Mouse (Mus musculus) CD4-positive, CD25-positive, alpha-beta regulatory T cell, adult 4 months (primary cell): ENCODE data around the gene Cdk12. TPM values are rescaled to one million over a fixed set of nuclear protein-coding genes. Genes with fewer than 3 reads are reported as not detected.

Source experiments
- ATAC-seq: one replicate; pipeline ENCODE4 v1.8.0; 2017
- polyA plus RNA-seq, 2 experiments: library from polyadenylated mRNA; unstranded; fragments of 100-300 nt; shearing (Covaris generic); gene quantifications; one replicate each; pipeline ENCODE4 v1.2.1; 2017

Gene Cdk12
- polyA plus RNA-seq, 2 experiments from 2014 or later: 26.3 to 28.7 TPM

GRCm38 (mm10) chr11:98260706-98261479, 58.0 kb downstream of the Cdk12 start:
- ATAC-seq: no peak

DNA sequence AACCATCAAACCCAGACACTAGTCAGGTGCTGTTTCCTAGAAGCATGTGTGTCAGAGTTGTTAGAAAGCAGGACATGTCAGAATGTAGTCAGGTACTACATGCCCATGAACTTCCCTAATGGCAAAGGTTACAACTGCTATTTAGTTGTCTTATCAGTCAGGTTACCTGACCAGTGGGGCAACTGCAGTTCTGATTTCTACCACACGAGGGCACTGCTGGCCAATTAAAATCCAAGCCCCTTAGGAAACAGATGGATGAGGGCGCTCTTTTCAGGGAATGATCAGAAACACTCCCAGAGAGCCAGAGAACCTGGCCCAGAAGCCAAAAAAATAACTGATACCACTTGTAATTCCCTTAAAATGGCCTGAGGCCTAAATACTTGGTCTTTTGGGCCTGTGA, 62.2 kb downstream of the Cdk12 start:
- ATAC-seq: no peak

DNA sequence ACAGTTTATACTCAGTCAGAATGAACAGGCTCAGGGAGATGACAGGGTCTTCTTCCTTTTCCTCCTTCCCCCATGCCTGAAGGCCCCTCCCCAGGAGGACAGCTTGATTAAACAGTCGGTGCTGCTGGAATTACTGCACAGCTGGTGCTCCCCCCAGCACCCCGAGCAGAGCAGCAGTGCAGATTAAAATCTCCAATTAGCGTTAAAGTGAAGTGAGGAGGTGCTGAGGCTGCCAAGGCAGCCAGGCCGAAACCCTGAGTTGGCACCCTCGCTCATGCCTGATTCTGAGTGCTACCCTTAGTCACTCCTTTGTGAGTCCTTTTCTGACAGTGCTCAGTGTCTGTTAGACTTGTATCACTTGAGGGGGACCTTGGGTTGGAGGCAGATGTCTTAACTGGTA, 63.0 kb downstream of the Cdk12 start:
- no peak for ATAC-seq

DNA sequence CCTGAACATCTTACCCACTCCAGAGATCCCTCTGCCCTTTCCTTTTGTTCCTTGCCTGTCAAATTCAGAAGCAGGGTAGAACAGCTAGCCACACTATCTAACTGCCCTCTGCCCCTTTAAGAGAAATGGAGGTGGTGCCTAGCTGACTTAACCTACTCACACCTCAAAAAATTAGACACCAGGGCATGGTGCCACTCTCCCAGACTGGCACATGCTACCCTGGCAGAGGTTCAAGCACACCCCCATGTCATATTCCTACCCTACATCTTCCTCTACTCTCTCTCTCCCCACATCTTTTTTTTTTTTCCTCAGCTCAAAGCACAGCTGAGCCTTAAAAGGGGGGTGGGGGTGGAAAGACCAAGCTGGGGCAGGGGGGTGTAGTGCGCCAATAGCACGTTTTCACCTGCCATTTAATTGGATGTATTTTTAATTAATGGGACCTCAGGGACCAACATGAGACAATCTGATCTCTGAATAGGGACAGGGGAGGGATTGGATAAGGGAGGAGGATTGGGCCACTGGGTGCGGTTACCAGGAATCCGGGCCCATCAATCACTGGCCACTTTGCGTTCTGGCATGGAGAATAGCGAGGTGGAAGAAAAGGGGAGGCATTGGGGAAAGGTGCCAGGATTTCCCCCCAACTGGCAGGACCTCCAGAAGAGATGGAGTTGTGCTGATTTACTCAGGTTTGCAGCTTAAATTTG, 64.0 kb downstream of the Cdk12 start:
- no peak for ATAC-seq

- ATAC-seq: no peak
Measured at GRCm38 (mm10) chr11:98270066-98270465, 67.2 kb downstream of the Cdk12 start.

- no peak for ATAC-seq
Measured at GRCm38 (mm10) chr11:98270466-98270865, 67.6 kb downstream of the Cdk12 start.

DNA sequence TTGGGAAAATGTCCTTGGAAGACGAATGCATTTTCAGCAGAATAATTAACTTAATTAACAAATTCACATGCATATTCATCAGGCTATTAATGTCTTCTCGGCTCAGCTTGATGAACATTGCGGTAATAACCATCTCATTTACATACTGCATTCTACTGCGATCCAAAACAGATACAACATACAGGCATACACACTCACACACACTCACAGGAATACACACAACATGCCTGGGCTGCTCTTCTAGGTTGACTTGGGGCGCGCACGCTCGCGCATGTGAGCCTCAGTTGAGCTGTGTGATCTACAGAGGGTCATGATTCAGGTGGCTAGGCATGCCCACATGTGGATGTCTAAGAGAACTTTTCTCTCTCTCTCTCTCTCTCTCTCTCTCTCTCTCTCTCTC, 80.9 kb downstream of the Cdk12 start:
- ATAC-seq: no peak

DNA sequence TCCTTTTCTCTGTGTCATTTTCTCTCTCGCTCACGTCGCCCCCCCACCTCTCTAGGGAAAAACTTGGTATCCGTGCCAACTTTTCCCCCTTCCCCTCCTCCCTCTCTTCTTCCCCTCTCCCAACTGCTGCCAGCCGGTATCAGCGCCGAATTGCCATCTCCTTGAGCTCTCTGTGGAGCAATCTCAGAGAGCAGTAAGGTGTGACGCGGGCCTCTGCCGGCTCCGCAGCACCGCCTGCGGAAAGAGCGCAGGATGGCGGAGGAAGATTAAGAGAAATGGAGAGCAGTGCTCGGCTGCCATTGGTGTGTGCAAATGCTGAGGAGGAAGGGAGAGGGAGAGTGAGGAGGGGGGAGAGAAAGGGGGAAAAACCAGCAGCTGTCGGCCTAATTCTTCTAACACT, 81.4 kb downstream of the Cdk12 start:
- ATAC-seq: no peak

DNA sequence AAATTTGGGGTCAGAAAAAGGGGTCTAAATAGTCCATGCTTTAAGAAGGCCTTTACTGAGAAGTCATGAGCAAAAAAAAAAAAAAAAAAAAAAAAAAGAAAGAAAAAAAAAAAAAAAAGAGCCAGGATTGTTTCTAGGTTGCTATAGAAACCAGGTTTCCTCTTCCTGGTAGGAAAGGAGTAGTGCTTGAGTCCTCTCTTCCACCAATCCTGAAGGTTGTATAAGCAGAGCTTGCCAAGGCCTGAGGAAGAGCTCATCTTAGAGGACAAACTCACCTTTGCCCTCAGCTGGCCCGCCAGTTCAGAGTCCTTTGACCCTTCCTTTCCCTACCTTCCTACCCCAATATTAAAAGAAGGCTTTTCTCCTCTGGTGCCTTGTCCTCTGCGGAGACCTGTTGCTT, 82.5 kb downstream of the Cdk12 start:
- no peak for ATAC-seq

- no peak for ATAC-seq
Measured at GRCm38 (mm10) chr11:98287531-98287930, 84.7 kb downstream of the Cdk12 start.

DNA sequence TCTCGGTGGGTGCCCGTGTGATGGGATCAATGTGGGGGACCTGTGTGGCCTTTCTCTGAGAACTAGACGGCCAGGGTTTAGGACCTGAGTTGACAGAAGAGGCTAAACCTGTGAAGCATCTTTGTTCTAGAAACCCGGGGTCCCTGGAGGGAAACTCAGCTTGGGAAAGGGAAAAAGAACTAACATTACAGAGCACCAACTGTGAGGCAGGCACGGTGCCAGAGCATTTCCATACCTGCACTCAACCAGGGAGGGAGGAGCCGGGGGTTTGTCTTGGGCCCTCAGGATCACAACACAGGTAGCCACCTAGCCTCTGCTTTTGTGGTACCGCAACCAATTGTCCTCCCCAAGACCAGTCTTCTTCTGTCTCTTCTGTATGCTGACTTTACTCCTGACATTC, 85.1 kb downstream of the Cdk12 start:
- ATAC-seq: no peak

DNA sequence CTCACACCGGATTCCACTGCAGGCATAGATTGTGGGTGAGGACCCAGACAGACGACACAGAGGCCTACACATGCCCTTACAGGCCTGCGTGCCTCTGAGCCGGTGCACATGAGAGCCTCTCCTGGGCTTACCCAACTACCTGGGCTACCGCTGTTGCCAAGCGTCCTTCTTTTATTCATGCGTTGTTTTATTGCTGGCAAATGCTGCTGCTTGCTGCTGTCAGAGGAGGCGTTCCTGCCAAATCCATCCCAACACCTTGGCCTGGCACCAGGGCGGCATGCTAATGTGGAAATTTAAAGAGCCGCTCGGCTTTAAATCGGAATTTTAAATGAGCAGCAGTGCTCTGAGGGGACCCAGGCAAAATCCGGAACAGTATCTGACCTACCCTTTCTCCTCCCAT, 87.0 kb downstream of the Cdk12 start:
- ATAC-seq: no peak

DNA sequence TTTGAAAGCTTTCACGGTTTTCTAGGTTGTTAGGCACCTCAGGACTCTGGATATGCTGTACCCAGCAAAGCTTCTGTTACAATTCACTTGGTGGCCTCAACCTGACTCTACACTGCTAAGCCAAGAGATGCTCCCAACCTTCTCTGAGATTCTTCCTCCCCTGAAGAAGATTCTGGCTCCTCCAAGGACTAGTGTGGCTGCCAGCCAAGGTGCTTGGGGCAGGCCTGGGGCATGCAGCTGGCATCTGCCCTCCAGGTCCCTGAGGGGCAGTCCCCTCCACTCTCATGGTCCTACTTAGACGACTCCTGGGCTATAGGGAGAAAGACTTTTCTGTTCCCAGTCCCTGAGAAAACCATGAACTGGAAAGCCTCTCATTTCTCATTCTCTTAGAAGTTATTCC, 88.0 kb downstream of the Cdk12 start:
- ATAC-seq: no peak

DNA sequence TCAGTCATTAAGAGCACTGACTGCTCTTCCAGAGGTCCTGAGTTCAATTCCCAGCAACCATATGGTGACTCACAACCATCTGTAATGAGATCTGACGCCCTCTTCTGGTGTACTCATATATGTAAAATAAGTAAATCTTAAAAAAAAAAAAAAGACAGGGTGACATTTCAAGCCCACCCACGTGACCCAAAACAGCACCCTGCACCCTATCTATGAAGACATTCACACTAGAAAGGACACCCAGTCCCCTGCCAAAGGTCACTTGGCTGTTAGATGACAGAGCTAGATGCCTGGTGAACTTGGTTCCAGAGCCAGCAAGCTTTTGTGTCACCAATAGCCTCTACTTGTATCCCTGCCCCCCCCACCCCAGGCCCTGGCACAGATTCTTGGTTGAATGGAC, 90.2 kb downstream of the Cdk12 start:
- no peak for ATAC-seq

DNA sequence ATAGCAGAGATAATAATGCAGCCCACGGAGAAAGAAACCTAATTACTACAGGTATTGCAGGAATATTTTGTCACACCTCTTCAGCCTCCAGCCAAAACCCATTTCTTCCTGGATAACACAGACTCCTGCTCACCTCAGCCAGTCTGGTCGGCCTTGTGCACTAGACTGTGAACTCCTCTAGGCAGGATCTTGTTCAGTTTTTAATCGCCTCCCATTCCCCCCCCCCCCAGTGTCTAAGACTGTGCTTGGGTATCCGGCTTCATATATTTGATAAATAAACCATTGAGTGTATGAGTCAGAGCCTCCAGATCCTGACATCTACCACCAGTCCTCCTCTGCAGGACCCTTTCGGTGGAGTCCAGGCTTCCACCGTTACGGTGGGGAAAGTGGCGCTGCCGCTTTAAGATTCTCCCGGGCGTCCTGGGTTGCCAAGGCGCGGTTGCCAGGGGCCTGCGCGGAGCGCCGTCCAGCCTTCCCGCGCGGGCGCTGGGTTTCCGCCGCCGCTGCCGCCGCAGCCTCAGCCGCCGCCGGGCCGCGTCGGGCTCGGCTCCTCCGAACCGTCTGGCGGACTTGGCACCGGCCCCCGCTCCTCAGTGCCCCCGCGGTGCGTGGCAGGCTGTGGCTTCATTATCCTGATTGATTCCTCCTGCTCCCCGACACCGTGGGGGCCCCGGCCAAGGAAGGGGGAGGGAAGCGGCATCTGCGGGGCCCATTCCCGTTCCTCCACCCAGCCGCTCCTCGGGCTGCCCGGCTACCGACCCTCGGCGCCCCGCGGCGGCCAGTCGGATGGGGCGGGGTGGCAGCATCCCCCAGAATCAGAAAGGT, 91.5 kb downstream of the Cdk12 start:
- ATAC-seq: peak; percentile 62

DNA sequence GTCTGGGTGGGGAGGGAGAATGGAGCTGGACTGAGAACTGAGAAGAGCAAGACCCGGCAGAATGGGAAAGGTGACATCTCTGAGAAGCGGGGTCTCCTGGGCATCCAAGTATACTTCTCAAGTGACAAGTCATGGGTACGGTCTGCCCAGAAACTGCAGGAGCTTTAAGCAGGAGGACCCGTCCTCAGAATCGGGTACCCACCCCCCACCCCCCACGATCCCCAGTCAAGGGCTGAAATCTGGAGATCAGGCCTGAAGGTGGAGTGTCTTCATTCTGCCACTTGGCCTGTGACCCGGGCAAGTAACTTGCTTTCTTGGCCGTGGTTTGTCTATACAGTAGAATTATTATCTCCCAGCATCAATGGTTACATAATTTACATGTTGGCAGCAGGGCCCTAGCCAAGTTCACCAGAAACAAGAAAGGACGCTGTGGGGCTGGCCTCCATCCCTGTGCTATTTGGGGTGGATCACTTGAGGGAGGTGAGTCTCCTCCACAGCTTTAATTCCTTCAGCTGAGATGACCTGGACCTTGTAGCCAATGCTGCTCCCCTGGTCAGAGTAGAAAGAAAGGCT, 92.2 kb downstream of the Cdk12 start:
- ATAC-seq: no peak

GRCm38 (mm10) chr11:98296277-98296676, 93.4 kb downstream of the Cdk12 start:
- ATAC-seq: no peak

DNA sequence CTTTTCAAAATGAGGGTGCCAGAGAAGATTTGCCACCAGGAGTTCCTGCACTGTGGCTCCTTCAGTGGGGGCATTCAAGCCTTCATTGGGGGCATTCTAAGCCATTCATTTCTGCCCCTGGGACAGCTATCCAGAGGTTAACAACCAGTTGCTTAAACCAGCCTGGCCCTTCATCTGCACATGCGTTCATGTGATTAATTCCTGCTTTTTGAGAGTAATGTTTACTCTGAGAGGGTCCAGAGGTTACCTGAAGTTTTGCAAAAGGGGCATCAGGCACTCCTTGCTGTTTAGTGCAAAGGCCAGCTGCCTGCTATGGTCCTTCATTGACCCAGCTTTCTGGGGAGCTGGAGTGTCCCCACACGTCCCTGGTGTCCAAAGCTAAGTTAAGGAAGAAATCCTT, 94.1 kb downstream of the Cdk12 start:
- ATAC-seq: no peak

GRCm38 (mm10) chr11:98297778-98298177, 94.9 kb downstream of the Cdk12 start:
- no peak for ATAC-seq

DNA sequence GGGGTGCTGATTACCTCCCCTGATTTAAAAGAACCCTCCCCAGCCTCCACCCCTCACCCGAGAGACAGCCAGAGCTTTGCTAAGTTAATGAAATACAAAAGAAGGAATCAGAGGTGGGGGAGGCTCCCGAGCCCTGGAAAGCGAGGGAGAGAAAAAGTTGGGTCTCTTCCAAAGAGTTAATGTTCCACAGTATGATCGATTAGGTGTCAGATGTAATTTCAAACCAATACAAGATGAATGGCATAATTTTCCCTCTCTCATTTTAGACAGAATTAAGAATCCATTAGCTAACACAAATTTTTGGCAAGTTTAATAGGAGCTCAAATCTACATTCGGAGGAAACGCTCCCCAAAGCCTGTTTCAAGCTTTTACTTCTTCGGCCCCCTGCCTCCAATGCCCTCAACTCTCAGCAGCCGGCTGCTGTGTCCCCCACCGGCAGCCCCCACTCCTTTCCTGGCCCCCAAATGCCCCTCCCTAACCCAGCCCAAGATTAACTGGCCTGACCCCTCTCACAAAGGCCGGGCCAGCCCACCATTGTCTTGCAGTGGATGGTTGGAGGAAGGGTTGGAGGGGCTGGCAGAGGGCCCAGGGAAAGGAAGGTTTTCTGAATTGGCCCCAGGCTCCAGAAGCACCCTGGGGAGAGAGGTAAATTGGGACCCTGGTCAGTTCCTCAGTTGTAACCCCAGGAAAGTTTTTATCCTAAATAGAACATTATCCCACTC, 95.8 kb downstream of the Cdk12 start:
- no peak for ATAC-seq

- ATAC-seq: no peak
Measured at GRCm38 (mm10) chr11:98313790-98314323, 111.0 kb downstream of the Cdk12 start.

- no peak for ATAC-seq
Measured at GRCm38 (mm10) chr11:98317479-98317878, 114.6 kb downstream of the Cdk12 start.
